Mouse (Mus musculus): ENCODE data around the gene Ttyh2. TPM values are rescaled to one million over a fixed set of nuclear protein-coding genes. Genes with fewer than 3 reads are reported as not detected.
A peak's percentile ranks its signal among the peaks of the same experiment; 100 is the strongest.

Ttyh2 gene
- polyA plus RNA-seq, 1 experiment from 2014 or later: 23.7 TPM

DNA sequence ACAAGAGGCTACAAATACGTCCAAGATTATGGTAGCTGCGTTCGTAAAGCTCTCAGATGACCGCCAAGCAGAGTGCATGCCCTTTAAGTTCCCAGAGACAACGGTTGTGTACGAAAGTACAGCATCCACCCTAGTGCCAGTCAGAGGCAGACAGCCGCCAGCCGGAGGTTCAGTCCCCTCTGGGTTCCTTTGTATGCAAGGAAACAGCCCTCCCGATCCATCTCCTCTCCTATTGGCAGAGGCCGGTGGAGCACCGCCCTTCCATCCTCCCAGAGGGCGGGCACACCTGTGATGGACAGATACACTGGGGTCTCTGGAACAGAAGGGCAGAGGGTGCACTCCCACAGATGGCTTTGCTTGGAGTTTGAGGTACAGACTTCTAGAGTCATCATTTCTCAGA, 33.0 kb upstream of the Ttyh2 start:
- Histone ChIP-seq H3K36me3 (replicated peaks; ENCODE audit: insufficient read depth, low read length) (no peaks in the 10 kb centered on the region), H3K27ac (ENCODE audit: low read depth) (no peak overlapping the region), H3K4me3 (ENCODE audit: low read depth, low read length) (no peak overlapping the region), H3K9ac (replicated peaks) (no peak overlapping the region), H3K4me1 (ENCODE audit: insufficient read depth) (no peaks in the 10 kb centered on the region), H3K4me2 (ENCODE audit: low read depth, low read length) (no peak overlapping the region), H3K27me3 (ENCODE audit: insufficient read depth, low read length) (0 out of 2 replicates have a peak, but pooled peaks cover 10% of the 10 kb centered on the region), H3K9me3 (ENCODE audit: low read length) (peaks cover 4% of the 10 kb centered on the region; the same call in 1 of the 2 replicates)
- 70% methylated on average over 12 of the region's 12 CpGs for WGBS (ENCODE audit: insufficient replicate concordance)
- no peak for TF ChIP-seq EP300 (IDR thresholded peaks at IDR 0.05; ENCODE audit: low read depth)
- TF ChIP-seq CTCF (IDR thresholded peaks at IDR 0.05; ENCODE audit: low read depth): no peak
- ATAC-seq (no peak), DNase-seq (no peak)

GRCm38 (mm10) chr11:114642926-114643325, 32.3 kb upstream of the Ttyh2 start:
- Histone ChIP-seq H3K36me3 (replicated peaks; ENCODE audit: insufficient read depth, low read length) (no peaks in the 10 kb centered on the region), H3K27me3 (ENCODE audit: insufficient read depth, low read length) (0 out of 2 replicates have a peak, but pooled peaks cover 10% of the 10 kb centered on the region), H3K27ac (ENCODE audit: low read depth) (no peak overlapping the region), H3K9me3 (ENCODE audit: low read length) (peaks cover 4% of the 10 kb centered on the region; the same call in 1 of the 2 replicates), H3K4me3 (ENCODE audit: low read depth, low read length) (no peak overlapping the region), H3K9ac (replicated peaks) (no peak overlapping the region), H3K4me2 (ENCODE audit: low read depth, low read length) (no peak overlapping the region), H3K4me1 (ENCODE audit: insufficient read depth) (no peaks in the 10 kb centered on the region)
- DNase-seq (no peak), ATAC-seq (no peak)
- 71% methylated on average over 11 of the region's 11 CpGs for WGBS (ENCODE audit: insufficient replicate concordance)
- TF ChIP-seq EP300 (IDR thresholded peaks at IDR 0.05; ENCODE audit: low read depth): no peak
- TF ChIP-seq CTCF (IDR thresholded peaks at IDR 0.05; ENCODE audit: low read depth): no peak

GRCm38 (mm10) chr11:114644122-114644521, 31.1 kb upstream of the Ttyh2 start:
- H3K27ac ChIP-seq (ENCODE audit: low read depth): no peak overlapping the region

GRCm38 (mm10) chr11:114649510-114649909, 25.7 kb upstream of the Ttyh2 start:
- WGBS (ENCODE audit: insufficient replicate concordance): 56% methylated on average over 4 of the region's 4 CpGs
- H3K4me2 ChIP-seq (ENCODE audit: low read depth, low read length): no peak overlapping the region
- 0 out of 2 replicates have a peak, but pooled peaks cover 2% of the 10 kb centered on the region for H3K27me3 ChIP-seq (ENCODE audit: insufficient read depth, low read length)
- peaks cover 4% of the 10 kb centered on the region; the same call in 1 of the 2 replicates for H3K9me3 ChIP-seq (ENCODE audit: low read length)
- H3K4me3 ChIP-seq (ENCODE audit: low read depth, low read length): no peak overlapping the region
- no peak overlapping the region for H3K9ac ChIP-seq (replicated peaks)
- peak; percentile 39 for TF ChIP-seq CTCF (IDR thresholded peaks at IDR 0.05; ENCODE audit: low read depth)
- TF ChIP-seq EP300 (IDR thresholded peaks at IDR 0.05; ENCODE audit: low read depth): no peak
- H3K27ac ChIP-seq (ENCODE audit: low read depth): no peak overlapping the region
- ATAC-seq (no peak), DNase-seq (no peak)
- H3K4me1 ChIP-seq (ENCODE audit: insufficient read depth): no peaks in the 10 kb centered on the region
- no peaks in the 10 kb centered on the region for H3K36me3 ChIP-seq (replicated peaks; ENCODE audit: insufficient read depth, low read length)

More at GRCm38 (mm10) chr11:114644122-114644521, 31.1 kb upstream of the Ttyh2 start:
- no peak overlapping the region for H3K4me3 ChIP-seq (ENCODE audit: low read depth, low read length)
- H3K4me1 ChIP-seq (ENCODE audit: insufficient read depth): no peaks in the 10 kb centered on the region
- ATAC-seq (no peak), DNase-seq (no peak)
- no peak overlapping the region for H3K9ac ChIP-seq (replicated peaks)
- H3K9me3 ChIP-seq (ENCODE audit: low read length): peaks cover 4% of the 10 kb centered on the region; the same call in 1 of the 2 replicates
- WGBS (ENCODE audit: insufficient replicate concordance): 43% methylated on average over 2 of the region's 2 CpGs
- 0 out of 2 replicates have a peak, but pooled peaks cover 10% of the 10 kb centered on the region for H3K27me3 ChIP-seq (ENCODE audit: insufficient read depth, low read length)
- H3K4me2 ChIP-seq (ENCODE audit: low read depth, low read length): no peak overlapping the region
- H3K36me3 ChIP-seq (replicated peaks; ENCODE audit: insufficient read depth, low read length): no peaks in the 10 kb centered on the region
- no peak for TF ChIP-seq CTCF (IDR thresholded peaks at IDR 0.05; ENCODE audit: low read depth)
- TF ChIP-seq EP300 (IDR thresholded peaks at IDR 0.05; ENCODE audit: low read depth): no peak

DNA sequence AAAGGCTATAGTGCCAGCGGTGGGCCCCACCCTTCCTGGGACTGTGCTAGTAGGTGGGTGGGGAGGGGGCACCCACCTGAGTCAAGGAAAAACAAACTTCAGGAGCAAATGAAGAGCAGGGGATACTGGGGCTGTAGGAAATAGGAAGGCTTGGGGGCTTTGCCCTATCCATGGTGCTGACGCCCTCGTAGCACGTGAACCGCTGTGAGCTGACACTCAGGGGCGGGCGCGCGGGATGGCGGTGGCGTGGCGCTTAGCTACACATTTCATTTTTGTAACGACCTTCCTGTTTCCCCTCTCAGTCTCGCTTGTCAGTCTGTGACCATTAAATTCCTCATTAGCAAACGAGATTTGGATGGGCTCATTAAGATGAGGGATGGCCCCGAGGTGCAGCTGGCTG, 22.7 kb upstream of the Ttyh2 start:
- Histone ChIP-seq H3K4me1 (ENCODE audit: insufficient read depth) (no peaks in the 10 kb centered on the region), H3K27ac (ENCODE audit: low read depth) (no peak overlapping the region), H3K27me3 (ENCODE audit: insufficient read depth, low read length) (0 out of 2 replicates have a peak, but pooled peaks cover 1% of the 10 kb centered on the region), H3K9me3 (ENCODE audit: low read length) (no peaks in the 10 kb centered on the region), H3K36me3 (replicated peaks; ENCODE audit: insufficient read depth, low read length) (no peaks in the 10 kb centered on the region), H3K4me3 (ENCODE audit: low read depth, low read length) (no peak overlapping the region), H3K9ac (replicated peaks) (no peak overlapping the region), H3K4me2 (ENCODE audit: low read depth, low read length) (no peak overlapping the region)
- WGBS (ENCODE audit: insufficient replicate concordance): 6% methylated on average over 16 of the region's 16 CpGs
- DNase-seq (no peak), ATAC-seq (no peak)
- no peak for TF ChIP-seq EP300 (IDR thresholded peaks at IDR 0.05; ENCODE audit: low read depth)
- no peak for TF ChIP-seq CTCF (IDR thresholded peaks at IDR 0.05; ENCODE audit: low read depth)

DNA sequence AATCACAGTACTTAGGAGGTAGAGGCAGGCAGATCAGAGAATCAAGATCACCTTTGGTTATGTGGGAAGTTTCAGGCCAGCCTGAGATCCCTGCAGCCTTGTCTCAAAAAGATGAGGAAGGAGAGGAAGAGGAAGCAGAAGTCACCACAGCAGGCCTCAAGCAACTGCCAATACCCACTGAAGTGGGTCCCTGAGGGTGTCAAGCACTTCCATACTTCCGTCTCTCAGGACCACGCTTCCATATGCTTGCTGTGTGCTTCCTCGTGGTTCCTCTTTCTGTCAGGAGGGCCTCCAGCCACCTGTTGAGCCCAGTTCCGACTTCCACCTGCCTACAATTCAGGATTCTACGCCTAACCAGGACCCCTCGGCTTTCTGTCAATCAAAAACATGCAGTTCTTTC, 21.6 kb upstream of the Ttyh2 start:
- no peak for ATAC-seq
- DNase-seq: no peak
- H3K9ac ChIP-seq (replicated peaks): no peak overlapping the region
- H3K4me2 ChIP-seq (ENCODE audit: low read depth, low read length): no peak overlapping the region
- TF ChIP-seq EP300 (IDR thresholded peaks at IDR 0.05; ENCODE audit: low read depth) (no peak), CTCF (IDR thresholded peaks at IDR 0.05; ENCODE audit: low read depth) (no peak)
- WGBS (ENCODE audit: insufficient replicate concordance): 38% methylated on average over 6 of the region's 6 CpGs
- H3K36me3 ChIP-seq (replicated peaks; ENCODE audit: insufficient read depth, low read length): no peaks in the 10 kb centered on the region
- H3K4me1 ChIP-seq (ENCODE audit: insufficient read depth): no peaks in the 10 kb centered on the region
- H3K27me3 ChIP-seq (ENCODE audit: insufficient read depth, low read length): 0 out of 2 replicates have a peak, but pooled peaks cover 2% of the 10 kb centered on the region
- no peaks in the 10 kb centered on the region for H3K9me3 ChIP-seq (ENCODE audit: low read length)
- H3K27ac ChIP-seq (ENCODE audit: low read depth): no peak overlapping the region
- H3K4me3 ChIP-seq (ENCODE audit: low read depth, low read length): no peak overlapping the region

Data from liver, postnatal 0 days (tissue).